Mouse (Mus musculus) embryonic facial prominence, embryonic 10.5 days (tissue): ENCODE measurements at regions not wholly inside any gene's neighbourhood (a gene's known extent, or its start where the extent isn't known, plus 50 kb on each side); places are given as distances from the start of the nearest gene placed in this dataset.

Experiments
- DNase-seq: peaks from one replicate; pipeline ENCODE4 v3.0.0-alpha.2; 2017; ENCODE audit warnings: low spot score
- H3K27ac ChIP-seq: fragments of 300-500 bp; sonication (generic); replicated peaks from 2 replicates; pipeline ENCODE4 v1.5.1; 2016; ENCODE audit warnings: mild to moderate bottlenecking
- H3K27me3 ChIP-seq: fragments of 300-500 bp; sonication (generic); replicated peaks from 2 replicates; pipeline ENCODE4 v1.6.1; 2016; ENCODE audit warnings: low read depth, mild to moderate bottlenecking; ENCODE audit not compliant: poor library complexity, severe bottlenecking
- H3K36me3 ChIP-seq: fragments of 300-500 bp; sonication (generic); replicated peaks from 2 replicates; pipeline ENCODE4 v1.6.1; 2016; ENCODE audit warnings: mild to moderate bottlenecking, moderate library complexity
- H3K4me1 ChIP-seq: fragments of 300-500 bp; sonication (generic); 2 replicates; pipeline ENCODE4 v1.6.1; 2016
- H3K4me3 ChIP-seq: fragments of 300-500 bp; sonication (generic); 2 replicates; pipeline ENCODE4 v1.5.1; 2016; ENCODE audit warnings: mild to moderate bottlenecking, moderate library complexity
- H3K9me3 ChIP-seq: fragments of 300-500 bp; sonication (generic); 2 replicates; pipeline ENCODE4 v1.6.1; 2016; ENCODE audit warnings: mild to moderate bottlenecking
- WGBS: fragments of 180-500 bp; shearing (Covaris S2); methylation state at CpG from one replicate; pipeline ENCODE4 v1.1.7; 2016; 5-methylcytosine and 5-hydroxymethylcytosine counted together

DNA sequence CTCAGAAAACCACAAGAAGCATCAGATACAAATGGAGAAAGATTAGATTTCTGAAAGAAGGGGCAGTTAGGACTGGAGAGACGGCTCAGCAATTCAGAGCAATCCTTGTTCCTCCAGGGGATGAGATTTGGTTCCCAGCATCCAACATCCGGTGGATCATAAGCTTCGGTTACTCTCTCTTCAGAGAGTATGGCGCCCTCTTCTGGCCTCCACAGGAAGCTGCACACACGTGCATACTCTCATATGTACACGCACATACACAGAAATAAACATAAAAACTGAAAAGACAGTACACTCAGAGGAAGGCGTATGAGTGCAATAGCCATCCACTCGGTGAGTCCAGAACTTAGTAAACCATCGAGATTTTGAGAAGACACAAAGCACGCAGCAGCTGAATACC is 91.6 kb upstream of the Mapk10 start:
- no peaks in the 10 kb centered on the region for H3K27me3 ChIP-seq
- DNase-seq = no peak
- no peak overlapping the region for H3K27ac ChIP-seq
- no peaks in the 10 kb centered on the region for H3K9me3 ChIP-seq
- 92% methylated on average over 10 of the region's 10 CpGs for WGBS
- no peaks in the 10 kb centered on the region for H3K4me1 ChIP-seq
- no peaks in the 10 kb centered on the region for H3K36me3 ChIP-seq
- H3K4me3 ChIP-seq = no peak overlapping the region

- no peaks in the 10 kb centered on the region for H3K4me1 ChIP-seq
- no peaks in the 10 kb centered on the region for H3K27me3 ChIP-seq
- H3K36me3 ChIP-seq = no peaks in the 10 kb centered on the region
- no peaks in the 10 kb centered on the region for H3K9me3 ChIP-seq
- 90% methylated on average over 3 of the region's 3 CpGs for WGBS
- no peak for DNase-seq
- H3K4me3 ChIP-seq = no peak overlapping the region
- no peak overlapping the region for H3K27ac ChIP-seq
Measured at GRCm38 (mm10) chr5:103301303-103301702, 90.2 kb upstream of the Mapk10 start.

DNA sequence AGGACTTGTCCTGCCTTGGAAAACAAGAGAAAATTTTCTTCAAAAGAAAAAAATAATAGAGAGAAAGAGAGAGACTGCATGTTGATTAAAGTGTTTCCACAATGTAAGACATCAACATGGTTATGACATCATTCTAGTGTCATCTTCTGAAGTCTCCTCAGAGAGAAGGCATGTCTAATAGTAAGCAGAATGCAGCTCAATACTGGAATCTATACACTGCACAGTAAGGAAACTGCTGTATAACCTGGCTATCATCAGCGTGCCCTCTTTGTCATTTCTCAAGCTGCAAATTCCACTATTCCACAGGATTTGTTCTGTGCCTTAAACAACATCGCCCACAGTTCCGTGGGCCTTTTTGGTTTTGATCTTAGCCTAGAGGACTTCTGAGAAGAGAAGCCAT is 82.8 kb upstream of the Mapk10 start:
- Histone ChIP-seq H3K4me1 (no peaks in the 10 kb centered on the region), H3K9me3 (no peaks in the 10 kb centered on the region), H3K27ac (no peak overlapping the region), H3K4me3 (no peak overlapping the region), H3K27me3 (no peaks in the 10 kb centered on the region), H3K36me3 (no peaks in the 10 kb centered on the region)
- no peak for DNase-seq
- WGBS = 91% methylated on average over 3 of the region's 3 CpGs

- H3K4me1 ChIP-seq = no peaks in the 10 kb centered on the region
- no peak overlapping the region for H3K4me3 ChIP-seq
- no peaks in the 10 kb centered on the region for H3K9me3 ChIP-seq
- DNase-seq = no peak
- H3K27ac ChIP-seq = no peak overlapping the region
- 93% methylated on average over 9 of the region's 9 CpGs for WGBS
- no peaks in the 10 kb centered on the region for H3K36me3 ChIP-seq
- H3K27me3 ChIP-seq = no peaks in the 10 kb centered on the region
Measured at GRCm38 (mm10) chr5:103291691-103292090, 80.6 kb upstream of the Mapk10 start.

DNA sequence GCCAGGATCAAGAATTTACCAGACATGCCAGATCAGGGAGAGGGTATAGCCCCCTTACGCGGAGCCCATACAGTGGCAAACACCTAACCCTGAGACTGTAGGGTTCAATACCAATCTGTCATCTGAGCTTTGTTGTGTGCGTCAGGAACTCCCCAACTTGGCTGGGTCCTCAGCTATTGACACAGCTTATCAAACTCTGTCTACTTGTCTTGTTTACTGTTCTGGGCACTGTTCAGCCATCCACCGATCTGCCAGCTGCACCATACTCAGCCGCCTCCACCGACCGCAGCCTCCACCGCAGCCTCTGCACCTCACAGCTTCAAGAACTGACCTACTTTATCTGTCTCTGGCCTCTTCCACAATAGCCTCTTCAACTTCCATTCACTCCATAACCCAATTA is 80.1 kb upstream of the Mapk10 start:
- Histone ChIP-seq H3K4me1 (no peaks in the 10 kb centered on the region), H3K36me3 (no peaks in the 10 kb centered on the region), H3K9me3 (no peaks in the 10 kb centered on the region), H3K27me3 (no peaks in the 10 kb centered on the region), H3K27ac (no peak overlapping the region), H3K4me3 (no peak overlapping the region)
- no peak for DNase-seq
- WGBS = 94% methylated on average over 8 of the region's 8 CpGs

GRCm38 (mm10) chr5:103269206-103269605 is 58.1 kb upstream of the Mapk10 start:
- no peaks in the 10 kb centered on the region for H3K27me3 ChIP-seq
- no peaks in the 10 kb centered on the region for H3K36me3 ChIP-seq
- H3K4me3 ChIP-seq = no peak overlapping the region
- no peaks in the 10 kb centered on the region for H3K4me1 ChIP-seq
- no peak for DNase-seq
- H3K27ac ChIP-seq = no peak overlapping the region
- WGBS = 86% methylated on average over 6 of the region's 6 CpGs
- no peaks in the 10 kb centered on the region for H3K9me3 ChIP-seq

DNA sequence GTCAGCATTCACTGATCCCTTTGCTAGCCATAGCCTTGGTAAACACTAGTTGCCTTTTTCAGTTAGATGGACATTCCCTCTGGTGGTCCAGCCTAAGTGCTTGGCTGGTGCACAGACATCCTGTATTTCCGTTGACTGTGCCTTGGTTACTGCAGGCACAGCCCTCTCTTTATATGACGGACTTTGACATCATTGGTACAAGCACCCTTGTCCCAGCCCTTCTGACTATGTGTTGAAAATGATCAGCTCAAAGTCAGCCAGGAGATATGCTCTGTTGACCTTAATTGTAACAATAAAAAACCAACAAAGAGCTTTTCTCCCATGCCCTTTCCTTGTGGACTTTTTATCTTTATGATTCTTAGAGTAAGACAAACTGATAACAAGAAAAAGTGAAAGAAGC is 53.8 kb upstream of the Mapk10 start:
- Histone ChIP-seq H3K27ac (no peak overlapping the region), H3K4me1 (no peaks in the 10 kb centered on the region), H3K9me3 (no peaks in the 10 kb centered on the region), H3K4me3 (no peak overlapping the region), H3K36me3 (no peaks in the 10 kb centered on the region), H3K27me3 (no peaks in the 10 kb centered on the region)
- WGBS = 84% methylated on average over 2 of the region's 2 CpGs
- DNase-seq = no peak

DNA sequence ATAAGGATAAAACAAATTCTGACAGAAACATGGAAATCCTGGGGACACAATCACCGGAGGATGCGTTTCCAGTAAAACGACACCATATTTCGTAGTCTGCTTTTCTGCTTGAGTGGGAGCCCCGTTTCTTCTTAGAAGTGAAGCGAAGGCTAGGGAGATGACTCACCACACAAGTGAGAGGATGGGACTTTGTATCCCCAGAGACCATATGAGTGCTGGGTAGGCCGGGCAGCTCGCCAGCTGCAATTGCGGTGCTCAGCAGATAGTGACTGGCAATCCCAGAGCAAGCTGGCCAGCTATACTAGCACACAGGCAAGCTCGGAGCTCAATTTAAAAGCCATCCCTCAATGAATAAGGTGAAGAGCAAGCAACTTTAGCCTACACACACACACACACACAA is 50.3 kb upstream of the Mapk10 start:
- DNase-seq = no peak
- Histone ChIP-seq H3K4me3 (no peak overlapping the region), H3K27ac (no peak overlapping the region), H3K27me3 (no peaks in the 10 kb centered on the region), H3K4me1 (no peaks in the 10 kb centered on the region), H3K9me3 (no peaks in the 10 kb centered on the region), H3K36me3 (no peaks in the 10 kb centered on the region)
- 90% methylated on average over 10 of the region's 10 CpGs for WGBS
